Mouse (Mus musculus) brain, embryonic 14.5 days (tissue): Measurements from ENCODE around the gene Asap3.
A peak's percentile ranks its signal among the peaks of the same experiment; 100 is the strongest.

Experiments
- CTCF ChIP-seq: fragments of 200-500 bp; IDR thresholded peaks from 2 replicates; pipeline ENCODE4 v1.5.1; 2012; ENCODE audit warnings: inconsistent platforms, mild to moderate bottlenecking, moderate library complexity, borderline replicate concordance; ENCODE audit not compliant: insufficient read depth, insufficient read length; ENCODE audit errors: extremely low read depth
- POLR2A ChIP-seq: fragments of 200-500 bp; IDR thresholded peaks from 2 replicates; pipeline ENCODE4 v1.6.1; 2012; ENCODE audit warnings: mild to moderate bottlenecking, inconsistent platforms, borderline replicate concordance; ENCODE audit not compliant: poor library complexity, insufficient read depth, insufficient read length, severe bottlenecking; ENCODE audit errors: extremely low read depth

GRCm38 (mm10) chr4:136239622-136240021, 33.5 kb downstream of the Asap3 start:
- TF ChIP-seq CTCF (peak; percentile 72), POLR2A (no peak)
